Mouse (Mus musculus): Measurements from ENCODE around the gene Ncapd2. TPM values are rescaled to one million over a fixed set of nuclear protein-coding genes. Genes with fewer than 3 reads are reported as not detected.

Ncapd2 gene
- total and polyA plus RNA-seq, 3 experiments: 79.6 to 301 (median 147) TPM

DNA sequence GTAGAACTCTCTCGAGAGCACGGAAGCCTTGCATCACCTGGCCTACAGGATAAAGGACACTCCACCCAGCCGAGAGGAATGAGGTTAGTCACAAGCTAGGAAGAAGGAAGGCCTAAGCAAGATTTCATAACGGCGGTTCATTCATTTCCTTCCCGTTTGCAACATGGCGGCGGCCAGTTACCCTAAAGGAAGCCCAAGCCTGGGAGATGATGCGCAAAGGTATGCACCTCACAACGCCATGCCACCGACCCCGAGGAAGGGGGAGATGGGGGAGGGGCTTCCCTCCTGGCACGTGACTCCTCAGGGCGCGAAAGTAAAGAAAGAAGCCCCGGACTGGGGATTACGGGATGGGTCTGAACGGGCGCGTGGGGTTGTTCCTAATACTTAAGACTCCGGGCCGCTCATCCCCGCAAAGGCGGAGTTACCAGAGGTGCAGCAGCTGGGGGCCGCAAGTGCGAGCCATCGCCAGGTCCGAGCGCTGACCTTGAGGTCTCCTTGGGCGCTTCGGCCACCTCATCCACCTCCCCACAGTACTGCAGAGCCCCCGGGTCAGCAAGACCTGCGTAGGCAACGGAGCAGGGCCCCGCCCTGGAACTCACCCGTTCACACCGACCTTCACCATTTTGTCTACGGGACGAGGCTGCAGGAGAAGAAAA is 26.7 kb downstream of the Ncapd2 start:
- H3K27me3 ChIP-seq (replicated peaks): no peaks in the 10 kb centered on the region
- H3K4me1 ChIP-seq (ENCODE audit: control insufficient read depth in 1 of 2, insufficient read depth in 2 of 2): peaks cover 11 to 35% of the 10 kb centered on the region in 2 experiments
- peak; percentile 67 for DNase-seq (ENCODE audit: extremely low read depth)
- dilution Hi-C loops (cut with MboI; ENCODE audit: extremely low pct_ligation_motif_present, extremely low pct_unique_long_range_greater_than_20kb, low sequenced_read_pairs): no loop called here
- TF ChIP-seq TCF12 (IDR thresholded peaks at IDR 0.05; ENCODE audit: low read depth, low read length): peak; percentile 18; the same call in 1 of the 2 replicates
- no peak for TF ChIP-seq HCFC1 (IDR thresholded peaks at IDR 0.05; ENCODE audit: low read depth, low read length)
- TF ChIP-seq ZKSCAN1 (IDR thresholded peaks at IDR 0.05; ENCODE audit: borderline replicate concordance, low read depth, low read length): no peak
- no peak for TF ChIP-seq POLR2A (IDR thresholded peaks at IDR 0.05; ENCODE audit: low read depth, low read length)
- no peak for TF ChIP-seq ETS1 (conservative IDR thresholded peaks at IDR 0.05; ENCODE audit: low read depth, low read length)
- no peak for TF ChIP-seq ZC3H11A (IDR thresholded peaks at IDR 0.05; ENCODE audit: low read depth, low read length)
- no peak for TF ChIP-seq ELF1 (IDR thresholded peaks at IDR 0.05; ENCODE audit: low read depth, low read length)
- TF ChIP-seq MAX (IDR thresholded peaks at IDR 0.05; ENCODE audit: low read length): peak; percentile 78; the same call in 1 of the 2 replicates
- TF ChIP-seq EP300 (IDR thresholded peaks at IDR 0.05; ENCODE audit: low read length): no peak
- TF ChIP-seq ZMIZ1 (IDR thresholded peaks at IDR 0.05; ENCODE audit: low read depth, low read length): no peak
- no peak for TF ChIP-seq CTCF (conservative IDR thresholded peaks at IDR 0.05 in 1 of 2, IDR thresholded peaks at IDR 0.05 in 1 of 2; ENCODE audit: low read depth in 2 of 2, low read length in 2 of 2)
- TF ChIP-seq BHLHE40 (IDR thresholded peaks at IDR 0.05; ENCODE audit: low read depth, low read length): peak; percentile 90
- TF ChIP-seq IRF4 (IDR thresholded peaks at IDR 0.05; ENCODE audit: low read depth, low read length): no peak; the same call in 1 of the 2 replicates
- no peak for TF ChIP-seq GABPA (IDR thresholded peaks at IDR 0.05; ENCODE audit: insufficient replicate concordance, low read depth, low read length)
- TF ChIP-seq RCOR1 (conservative IDR thresholded peaks at IDR 0.05; ENCODE audit: low read depth, low read length): no peak
- no peak for TF ChIP-seq SMC3 (IDR thresholded peaks at IDR 0.05; ENCODE audit: low read depth, low read length)
- TF ChIP-seq NELFE (IDR thresholded peaks at IDR 0.05; ENCODE audit: low read depth, low read length): no peak
- no peak for TF ChIP-seq ZNF384 (IDR thresholded peaks at IDR 0.05; ENCODE audit: low read depth, low read length)
- no peak for TF ChIP-seq NRF1 (IDR thresholded peaks at IDR 0.05; ENCODE audit: low read depth, low read length)
- 0 out of 2 replicates have a peak, but pooled peaks have one; percentile 31 for TF ChIP-seq SIN3A (IDR thresholded peaks at IDR 0.05; ENCODE audit: low read length)
- no peak for TF ChIP-seq PAX5 (IDR thresholded peaks at IDR 0.05; ENCODE audit: low read length)
- TF ChIP-seq USF2 (conservative IDR thresholded peaks at IDR 0.05; ENCODE audit: low read depth, low read length): peak; percentile 50
- TF ChIP-seq POLR2AphosphoS2 (IDR thresholded peaks at IDR 0.05; ENCODE audit: low read depth, low read length): no peak
- TF ChIP-seq UBTF (IDR thresholded peaks at IDR 0.05; ENCODE audit: low read depth, low read length): no peak
- TF ChIP-seq KAT2A (IDR thresholded peaks at IDR 0.05; ENCODE audit: insufficient replicate concordance, low read length): 0 out of 2 replicates have a peak, but pooled peaks have one; percentile 26
- TF ChIP-seq MYC (IDR thresholded peaks at IDR 0.05; ENCODE audit: low read depth, low read length): peak; percentile 75
- no peak for TF ChIP-seq RAD21 (IDR thresholded peaks at IDR 0.05; ENCODE audit: low read depth, low read length)
- no peak for TF ChIP-seq JUN (IDR thresholded peaks at IDR 0.05; ENCODE audit: insufficient read depth, low read depth, low read length)
- TF ChIP-seq CHD1 (IDR thresholded peaks at IDR 0.05; ENCODE audit: low read depth, low read length): no peak
- no peak for TF ChIP-seq TBP (conservative IDR thresholded peaks at IDR 0.05; ENCODE audit: low read depth, low read length)
- TF ChIP-seq CHD2 (IDR thresholded peaks at IDR 0.05; ENCODE audit: low read length): peak; percentile 32; the same call in 1 of the 2 replicates
- TF ChIP-seq E2F4 (IDR thresholded peaks at IDR 0.05; ENCODE audit: insufficient replicate concordance, low read depth, low read length): peak; percentile 47; the same call in 1 of the 2 replicates
- peak; percentile 75 for TF ChIP-seq USF1 (IDR thresholded peaks at IDR 0.05; ENCODE audit: low read depth, low read length)
- peak; percentile 44 for TF ChIP-seq MXI1 (IDR thresholded peaks at IDR 0.05; ENCODE audit: low read depth, low read length)
- TF ChIP-seq MAZ (IDR thresholded peaks at IDR 0.05; ENCODE audit: low read depth, low read length): no peak
- TF ChIP-seq MAFK (IDR thresholded peaks at IDR 0.05; ENCODE audit: insufficient replicate concordance, low read length): no peak
- TF ChIP-seq JUND (conservative IDR thresholded peaks at IDR 0.05; ENCODE audit: low read depth, low read length): 0 out of 2 replicates have a peak, but pooled peaks have one; percentile 3
- TF ChIP-seq MEF2A (IDR thresholded peaks at IDR 0.05; ENCODE audit: borderline replicate concordance, low read depth, low read length): no peak
- peaks cover 59 to 71% of the 10 kb centered on the region in 2 experiments for H3K36me3 ChIP-seq (replicated peaks in 1 of 2; ENCODE audit: control insufficient read depth in 1 of 2, insufficient read depth in 1 of 2, low read length in 1 of 2)
- peak overlapping the region; percentile 68 for H3K4me2 ChIP-seq (ENCODE audit: insufficient read depth, low read depth, poor library complexity, severe bottlenecking)
- in situ Hi-C loops (cut with MboI; ENCODE audit: low pct_ligation_motif_present, low pct_unique_long_range_greater_than_20kb, low sequenced_read_pairs): no loop called here
- peak overlapping the region; percentile 75 to 100 (median 87) for H3K4me3 ChIP-seq (replicated peaks in 1 of 3; ENCODE audit: low read depth in 2 of 3, low read length in 2 of 3, poor library complexity in 1 of 3)
- peak overlapping the region; percentile 83 for H3K27ac ChIP-seq (ENCODE audit: insufficient read depth, low read depth)
- H3K79me2 ChIP-seq (replicated peaks; ENCODE audit: control insufficient read depth, extremely low read depth, insufficient read depth, poor library complexity, severe bottlenecking): peaks cover 21% of the 10 kb centered on the region
- no peaks in the 10 kb centered on the region for H3K9me3 ChIP-seq (replicated peaks; ENCODE audit: low read length)
- peak overlapping the region; percentile 90 for H3K9ac ChIP-seq (ENCODE audit: insufficient read depth, low read depth)

Measured in CH12.LX (cell line).